Mouse (Mus musculus) stomach, embryonic 16.5 days (tissue): ENCODE results near the gene Vti1b. TPM values are rescaled to one million over a fixed set of nuclear protein-coding genes. Genes with fewer than 3 reads are reported as not detected.

Experiments
- ATAC-seq: fragments of 200-750 bp; cut with Nextera tagmentation; 2 replicates; pipeline ENCODE4 v1.8.0; 2017; ENCODE audit warnings: moderate number of reproducible peaks, moderate TSS enrichment; ENCODE audit not compliant: insufficient read depth, low FRiP score
- H3K27ac ChIP-seq: fragments of 300-500 bp; sonication (generic); 2 replicates; pipeline ENCODE4 v1.5.1; 2014; ENCODE audit warnings: low read length
- H3K27me3 ChIP-seq: fragments of 300-500 bp; sonication (generic); 2 replicates; pipeline ENCODE4 v1.6.1; 2014; ENCODE audit warnings: low read length, control low read depth, mixed read lengths; ENCODE audit not compliant: control insufficient read depth, insufficient read depth
- H3K36me3 ChIP-seq: fragments of 300-500 bp; sonication (generic); 2 replicates; pipeline ENCODE4 v1.6.1; 2014; ENCODE audit warnings: low read length; ENCODE audit not compliant: control insufficient read depth, insufficient read depth
- H3K4me1 ChIP-seq: fragments of 300-500 bp; sonication (generic); 2 replicates; pipeline ENCODE4 v1.6.1; 2014; ENCODE audit warnings: low read length, control low read depth, mixed read lengths; ENCODE audit not compliant: control insufficient read depth, insufficient read depth
- H3K4me2 ChIP-seq: fragments of 300-500 bp; sonication (generic); 2 replicates; pipeline ENCODE4 v1.6.1; 2014; ENCODE audit warnings: low read depth, low read length, mixed read lengths
- H3K4me3 ChIP-seq: fragments of 300-500 bp; sonication (generic); replicated peaks from 2 replicates; pipeline ENCODE4 v1.5.1; 2014; ENCODE audit warnings: mild to moderate bottlenecking, low read length
- H3K9ac ChIP-seq: fragments of 300-500 bp; sonication (generic); 2 replicates; pipeline ENCODE4 v1.6.1; 2014; ENCODE audit warnings: low read length
- H3K9me3 ChIP-seq: fragments of 300-500 bp; sonication (generic); replicated peaks from 2 replicates; pipeline ENCODE4 v1.6.1; 2016; ENCODE audit warnings: low read length, control low read depth; ENCODE audit not compliant: control insufficient read depth
- WGBS: fragments of 180-500 bp; shearing (Covaris S2); extraction: QIAGEN DNeasy Blood & Tissue Kit; methylation state at CpG from one replicate; pipeline ENCODE4 v1.1.7; 2014; 5-methylcytosine and 5-hydroxymethylcytosine counted together
- polyA plus RNA-seq: library from polyadenylated mRNA; unstranded; fragments of >200 nt; fragmentation: Nextera tagmentation; extraction: Ambion mirVana; gene quantifications from 2 replicates; pipeline ENCODE4 v1.2.1, GENCODE M21; 2015

Gene Vti1b
- 105 and 111 TPM in 2 replicates for polyA plus RNA-seq

DNA sequence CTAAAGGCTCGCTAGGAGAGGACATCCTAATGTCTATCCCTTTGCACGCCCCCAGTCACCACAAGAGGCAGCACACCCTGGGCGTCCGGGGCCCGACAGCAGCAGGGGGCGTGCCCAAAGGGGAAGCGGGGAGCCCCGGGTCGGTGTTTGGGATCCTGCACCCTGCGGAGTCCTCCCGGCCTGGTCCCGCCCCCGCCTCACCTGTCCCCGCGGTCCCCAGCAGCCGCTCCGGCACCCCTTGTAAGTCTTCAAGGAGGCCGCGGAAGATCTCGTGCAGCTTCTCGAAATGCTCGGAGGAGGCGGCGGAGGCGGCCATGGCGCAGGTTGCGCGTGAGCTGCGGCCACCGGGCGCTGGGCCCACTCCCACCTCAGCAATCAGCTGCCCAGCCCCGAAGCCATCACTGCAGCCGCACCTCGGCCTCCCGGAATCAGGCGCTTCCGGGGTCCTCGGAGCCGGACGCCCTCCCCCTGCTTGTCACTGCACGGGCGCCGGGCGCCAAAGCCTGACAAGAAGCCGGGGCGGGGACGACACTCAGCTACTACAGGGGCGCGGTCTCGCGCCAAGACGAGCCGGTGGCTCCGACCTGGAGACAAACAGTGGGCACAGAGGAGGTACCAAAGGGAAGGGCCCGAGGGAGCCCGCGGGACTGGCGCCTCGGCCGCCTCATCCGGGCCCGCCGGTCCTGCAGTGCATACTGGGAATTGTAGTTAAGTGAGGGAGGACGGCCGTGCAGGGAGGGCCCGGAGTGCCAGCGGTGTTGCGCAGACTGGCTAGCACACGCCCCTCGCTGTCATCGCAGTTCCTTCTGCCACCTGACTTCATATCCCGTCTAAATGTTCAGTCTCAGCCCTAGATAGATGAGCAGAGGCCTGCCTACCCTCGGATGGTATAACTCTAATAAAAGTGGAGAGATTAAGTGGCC is at the start of gene Vti1b:
Vti1b (minus strand) TSS at position 649 of the 923 bp plus-strand sequence.
- no peaks in the 10 kb centered on the region for H3K27me3 ChIP-seq
- ATAC-seq, result peak; percentile 97

DNA sequence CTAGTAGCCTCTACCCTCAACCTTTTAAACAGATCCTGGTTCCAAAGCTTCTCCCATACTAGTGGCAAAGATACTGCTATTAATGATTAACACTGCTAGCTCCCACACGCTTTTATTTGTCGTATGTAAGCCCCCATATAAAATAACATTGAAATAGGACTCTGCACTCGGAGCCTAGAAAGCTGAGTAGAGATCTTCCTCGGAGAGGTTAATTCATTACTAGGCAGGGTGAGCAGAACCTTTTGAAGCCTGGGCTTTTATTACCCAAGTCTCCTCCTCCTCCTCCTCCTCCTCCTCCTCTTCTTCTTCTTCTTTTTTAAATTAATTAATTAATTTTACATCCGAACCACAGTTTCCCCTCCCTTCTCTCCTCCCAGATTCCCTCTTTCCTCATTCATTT is 45.0 kb upstream of the Vti1b start:
- Histone ChIP-seq H3K4me1 (no peaks in the 10 kb centered on the region), H3K4me3 (no peak overlapping the region), H3K9me3 (no peaks in the 10 kb centered on the region), H3K27me3 (no peaks in the 10 kb centered on the region), H3K27ac (no peak overlapping the region), H3K36me3 (no peaks in the 10 kb centered on the region), H3K9ac (no peak overlapping the region), H3K4me2 (no peak overlapping the region)
- WGBS, result 45% methylated on average over 5 of the region's 5 CpGs
- ATAC-seq, result no peak

More for the DNA sequence above, at the start of gene Vti1b:
- Histone ChIP-seq H3K36me3 (peaks cover 11% of the 10 kb centered on the region), H3K9ac (peak within 1 kb of the TSS; percentile 93), H3K27ac (peak within 1 kb of the TSS; percentile 95), H3K4me1 (peaks cover 3% of the 10 kb centered on the region; the same call in 1 of the 2 replicates), H3K9me3 (no peaks in the 10 kb centered on the region), H3K4me2 (peak within 1 kb of the TSS; percentile 66), H3K4me3 (peak within 1 kb of the TSS; percentile 99)
- under 1% methylated on average over 73 of the region's 73 CpGs for WGBS

GRCm38 (mm10) chr12:79211447-79211846 is 39.0 kb upstream of the Vti1b start:
- Histone ChIP-seq H3K4me3 (no peak overlapping the region), H3K27ac (peak overlapping the region; percentile 25; the same call in 1 of the 2 replicates), H3K4me2 (no peak overlapping the region), H3K36me3 (no peaks in the 10 kb centered on the region), H3K9me3 (no peaks in the 10 kb centered on the region), H3K9ac (no peak overlapping the region), H3K27me3 (no peaks in the 10 kb centered on the region), H3K4me1 (no peaks in the 10 kb centered on the region)
- WGBS, result 72% methylated on average over 8 of the region's 8 CpGs
- no peak for ATAC-seq

- ATAC-seq, result peak; percentile 73; the same call in 1 of the 2 replicates
These were observed 36.4 kb upstream of the Vti1b start, which contains the start of gene Rdh12 for GRCm38 (mm10) chr12:79208703-79209464. TSS of gene Rdh12 (plus strand) at chr12:79208914.

DNA sequence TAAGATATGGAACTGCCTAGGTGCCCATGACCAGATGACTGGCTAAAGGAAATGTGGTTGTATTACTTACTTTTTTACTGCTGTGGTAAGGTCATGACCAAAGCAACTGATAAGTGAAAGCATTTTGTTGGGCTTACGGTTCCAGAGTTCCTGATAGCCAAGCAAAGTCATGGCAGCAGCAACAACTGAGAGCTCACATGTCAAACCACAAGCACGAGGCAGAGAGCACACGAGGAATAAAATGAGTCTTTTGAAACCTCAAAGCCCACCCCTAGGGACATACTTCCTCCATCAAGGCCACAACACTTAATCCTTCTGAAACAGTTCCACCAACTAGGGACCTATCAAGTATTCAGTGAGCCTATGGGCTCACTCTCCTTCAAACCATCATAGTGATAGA is 29.4 kb upstream of the Vti1b start:
- H3K4me3 ChIP-seq, result no peak overlapping the region
- H3K27ac ChIP-seq, result no peak overlapping the region
- H3K4me1 ChIP-seq, result no peaks in the 10 kb centered on the region
- no peak for ATAC-seq
- H3K27me3 ChIP-seq, result no peaks in the 10 kb centered on the region
- H3K9ac ChIP-seq, result no peak overlapping the region
- no peak overlapping the region for H3K4me2 ChIP-seq
- no peaks in the 10 kb centered on the region for H3K9me3 ChIP-seq
- WGBS, result 59% methylated on average over 3 of the region's 3 CpGs
- no peaks in the 10 kb centered on the region for H3K36me3 ChIP-seq

More at GRCm38 (mm10) chr12:79208703-79209464, 36.4 kb upstream of the Vti1b start, which contains the start of gene Rdh12:
- Histone ChIP-seq H3K9me3 (no peaks in the 10 kb centered on the region), H3K4me2 (peak within 1 kb of the TSS; percentile 66), H3K9ac (peak within 1 kb of the TSS; percentile 64), H3K27ac (peak within 1 kb of the TSS; percentile 80), H3K36me3 (no peaks in the 10 kb centered on the region), H3K4me3 (peak within 1 kb of the TSS; percentile 53), H3K27me3 (no peaks in the 10 kb centered on the region), H3K4me1 (no peaks in the 10 kb centered on the region)
- 4% methylated on average over 13 of the region's 13 CpGs for WGBS

- no peak overlapping the region for H3K4me2 ChIP-seq
- no peaks in the 10 kb centered on the region for H3K9me3 ChIP-seq
- no peaks in the 10 kb centered on the region for H3K27me3 ChIP-seq
- no peak overlapping the region for H3K9ac ChIP-seq
- no peak overlapping the region for H3K27ac ChIP-seq
- H3K4me3 ChIP-seq, result no peak overlapping the region
- ATAC-seq, result no peak
- WGBS, result 81% methylated on average over 5 of the region's 5 CpGs
- H3K4me1 ChIP-seq, result no peaks in the 10 kb centered on the region
- no peaks in the 10 kb centered on the region for H3K36me3 ChIP-seq
These were observed 24.6 kb upstream of the Vti1b start for GRCm38 (mm10) chr12:79197105-79197504.

DNA sequence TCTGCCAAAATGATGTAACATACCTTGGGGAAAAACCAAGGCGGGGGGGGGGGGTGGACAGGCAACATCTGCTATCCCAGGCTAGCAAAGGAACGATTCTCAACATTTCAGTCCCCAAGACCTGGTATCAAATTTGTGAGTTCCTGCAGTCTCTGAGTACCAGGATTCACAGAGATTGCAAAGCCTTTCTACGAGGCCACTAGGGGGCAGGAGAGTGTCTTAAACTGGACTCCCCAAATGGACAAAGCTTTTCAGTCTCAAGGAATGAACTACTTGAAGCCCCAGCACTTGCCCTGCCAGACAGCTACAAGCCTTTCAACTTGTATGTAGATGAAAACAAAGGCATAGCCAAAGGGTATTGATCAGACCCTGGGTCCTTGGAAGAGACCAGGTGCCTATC is 21.0 kb upstream of the Vti1b start:
- no peak overlapping the region for H3K27ac ChIP-seq
- no peak for ATAC-seq
- H3K36me3 ChIP-seq, result no peaks in the 10 kb centered on the region
- H3K4me3 ChIP-seq, result no peak overlapping the region
- no peak overlapping the region for H3K4me2 ChIP-seq
- H3K9ac ChIP-seq, result no peak overlapping the region
- no peaks in the 10 kb centered on the region for H3K9me3 ChIP-seq
- H3K27me3 ChIP-seq, result no peaks in the 10 kb centered on the region
- WGBS, result 2% methylated on average over 3 of the region's 3 CpGs
- H3K4me1 ChIP-seq, result peaks cover 4% of the 10 kb centered on the region

GRCm38 (mm10) chr12:79192193-79192592 is 19.7 kb upstream of the Vti1b start, which contains the start of gene Rdh11:
TSS of gene Rdh11 (minus strand) at chr12:79192293.
- no peaks in the 10 kb centered on the region for H3K9me3 ChIP-seq
- WGBS, result 56% methylated on average over 6 of the region's 6 CpGs
- H3K4me3 ChIP-seq, result peak within 1 kb of the TSS; percentile 70
- no peak for ATAC-seq
- H3K27me3 ChIP-seq, result no peaks in the 10 kb centered on the region
- peak within 1 kb of the TSS; percentile 72 for H3K4me2 ChIP-seq
- H3K4me1 ChIP-seq, result peaks cover 4% of the 10 kb centered on the region
- H3K27ac ChIP-seq, result peak within 1 kb of the TSS; percentile 67; the same call in 1 of the 2 replicates
- peaks cover 8% of the 10 kb centered on the region; the same call in 1 of the 2 replicates for H3K36me3 ChIP-seq
- peak within 1 kb of the TSS; percentile 76 for H3K9ac ChIP-seq
